Mouse (Mus musculus) gonadal fat pad, adult 2 months (tissue): Measurements from ENCODE around the gene Cldn1. TPM values are rescaled to one million over a fixed set of nuclear protein-coding genes. Genes with fewer than 3 reads are reported as not detected.

Experiments used
- DNase-seq: peaks from one replicate; pipeline ENCODE4 v3.0.0-alpha.2; 2012; ENCODE audit warnings: low read depth
- polyA plus RNA-seq: library from polyadenylated mRNA; depleted of rRNA; stranded (reverse); fragments of >200 nt; gene quantifications from 2 replicates; pipeline ENCODE4 v1.2.3, GENCODE M21; 2012; rRNA removed

The Cldn1 gene
- polyA plus RNA-seq = 23.0 and 25.5 TPM in 2 replicates

DNA sequence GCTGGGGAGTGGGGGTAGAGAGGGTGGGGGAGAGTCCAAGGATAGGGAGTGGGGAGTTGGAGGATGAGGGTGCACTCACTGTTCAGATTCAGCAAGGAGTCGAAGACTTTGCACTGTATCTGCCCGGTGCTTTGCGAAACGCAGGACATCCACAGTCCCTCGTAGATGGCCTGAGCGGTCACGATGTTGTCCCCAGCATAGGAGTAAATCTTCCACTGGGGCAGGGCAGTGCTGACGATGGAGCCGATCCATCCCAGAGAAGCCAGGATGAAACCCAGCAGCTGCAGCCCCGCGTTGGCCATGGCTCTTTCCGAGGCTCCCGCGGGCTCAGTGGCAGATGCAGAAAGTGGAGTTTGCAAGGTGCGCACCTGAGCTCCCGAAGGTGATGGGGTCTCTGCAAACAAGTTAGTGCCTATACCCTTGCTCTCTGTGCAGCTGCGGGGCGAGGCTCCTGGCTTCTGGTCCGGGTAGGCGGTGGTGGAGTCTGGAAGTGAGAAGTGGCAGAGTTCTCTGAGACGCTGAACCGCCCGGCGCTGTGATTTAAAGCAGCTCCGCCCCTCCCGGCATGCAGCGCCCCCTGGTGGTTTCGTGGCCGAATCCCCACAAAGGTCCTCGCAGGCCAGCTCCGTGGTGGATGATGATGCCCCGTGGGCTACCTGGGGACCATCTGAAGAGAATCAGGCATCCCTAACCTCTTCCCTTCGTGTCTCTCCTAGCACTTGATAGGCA lies at the start of gene Cldn1:
Cldn1 (minus strand) TSS at position 517 of the 729 bp plus-strand sequence.
- no peak for DNase-seq

DNA sequence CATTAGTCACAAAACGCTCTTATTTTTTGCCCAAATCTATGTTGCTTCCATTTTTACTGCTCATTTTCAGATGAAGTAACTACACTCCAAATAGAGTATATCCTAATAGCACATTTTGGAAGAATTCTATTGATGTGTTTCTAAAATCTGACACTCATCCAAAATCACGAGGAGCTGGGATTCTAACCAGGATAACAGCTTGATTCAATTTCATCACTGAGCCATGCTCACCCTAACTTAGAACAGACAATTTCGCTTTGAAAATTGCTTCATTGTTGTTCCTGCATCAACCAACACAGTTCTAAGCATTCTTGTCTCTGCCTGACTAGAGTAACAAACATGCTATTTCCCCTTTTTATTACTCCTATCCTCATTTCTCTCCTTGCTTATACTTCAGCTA lies 47.0 kb upstream of the Cldn1 start:
- DNase-seq = no peak

GRCm38 (mm10) chr16:26404070-26404469 lies 32.4 kb upstream of the Cldn1 start:
- DNase-seq = no peak

- DNase-seq = no peak
These were observed 29.3 kb upstream of the Cldn1 start for GRCm38 (mm10) chr16:26400971-26401370.

DNA sequence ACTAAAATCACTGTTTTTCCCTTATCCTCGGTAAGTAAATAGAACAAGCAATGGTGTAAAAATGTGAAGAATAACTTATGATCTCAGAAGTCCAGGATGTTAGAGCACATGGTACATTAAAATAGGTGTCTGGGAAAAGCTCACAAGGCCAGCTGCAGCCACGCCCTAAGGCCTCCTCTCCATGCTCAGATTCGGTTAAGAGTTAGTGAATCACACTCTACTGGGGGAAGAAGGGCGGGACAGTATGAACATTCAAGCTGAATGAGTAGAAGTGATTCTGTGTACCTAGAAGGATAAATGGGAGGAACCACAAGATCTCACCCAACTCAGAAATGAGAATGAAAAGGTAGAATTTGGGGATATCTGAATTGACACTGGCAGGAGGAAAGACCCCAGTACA lies 28.9 kb upstream of the Cldn1 start:
- DNase-seq = no peak

DNA sequence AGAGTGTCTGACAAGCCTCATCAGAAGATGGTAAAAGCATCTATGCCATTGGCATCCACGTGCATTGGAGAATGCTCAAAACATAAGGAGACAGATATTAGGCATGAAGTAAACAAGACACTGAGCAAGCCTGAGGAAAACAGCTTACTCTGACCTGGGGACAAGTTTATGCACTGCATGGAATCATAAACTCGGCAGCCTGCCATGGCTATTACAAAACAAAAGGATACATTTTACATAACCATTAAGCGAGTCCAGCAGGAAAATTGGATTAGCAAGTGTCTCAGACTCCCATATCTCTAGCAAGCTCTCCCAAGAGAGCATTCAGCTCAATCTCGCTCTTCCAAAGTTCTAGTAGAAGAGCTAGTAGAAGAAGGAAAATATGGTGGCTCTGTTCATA lies 19.3 kb upstream of the Cldn1 start:
- no peak for DNase-seq

DNA sequence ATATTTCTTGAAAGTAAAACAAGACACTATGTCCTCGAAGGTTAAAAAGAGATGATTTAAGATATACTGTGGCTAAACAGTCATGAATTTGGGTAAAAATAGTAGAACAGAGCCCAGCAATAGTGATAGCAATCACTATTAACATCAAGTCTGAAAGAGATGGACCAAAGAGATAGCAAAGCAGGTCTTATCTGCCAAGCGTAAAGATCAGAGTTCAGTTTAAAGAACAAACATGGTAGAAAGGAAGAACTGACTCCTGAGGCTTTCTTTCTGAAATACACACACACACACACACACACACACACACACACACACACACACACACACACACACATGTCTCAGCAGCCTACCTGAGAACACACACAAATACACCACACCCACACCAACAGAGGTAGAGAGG lies 14.5 kb upstream of the Cldn1 start:
- DNase-seq = no peak

GRCm38 (mm10) chr16:26384112-26384649 lies 12.5 kb upstream of the Cldn1 start:
- no peak for DNase-seq

DNA sequence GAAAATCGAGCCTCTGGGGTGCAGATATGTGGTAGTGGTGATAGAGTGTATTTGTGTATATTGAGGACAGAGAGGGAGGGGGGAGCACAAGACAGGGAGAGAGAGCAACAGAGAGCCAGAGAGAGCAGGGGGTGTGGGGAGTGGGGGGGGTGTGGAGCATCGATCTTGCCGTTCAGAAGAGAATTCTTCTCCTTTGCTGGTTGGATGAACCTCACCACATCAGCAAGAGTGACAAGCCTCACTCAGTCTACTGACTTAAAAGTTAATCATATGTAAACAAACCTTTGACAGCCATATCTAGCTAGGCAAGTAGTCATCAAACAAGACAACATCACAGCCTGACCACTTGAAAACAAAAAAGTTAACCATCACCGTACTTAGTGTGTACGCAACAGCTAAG lies 5.5 kb upstream of the Cldn1 start:
- DNase-seq = no peak

GRCm38 (mm10) chr16:26370127-26370526 lies 1.5 kb downstream of the Cldn1 start:
- no peak for DNase-seq

- no peak for DNase-seq
These were observed 2.5 kb downstream of the Cldn1 start for GRCm38 (mm10) chr16:26369044-26369730.

GRCm38 (mm10) chr16:26368121-26368520 lies 3.5 kb downstream of the Cldn1 start:
- no peak for DNase-seq

DNA sequence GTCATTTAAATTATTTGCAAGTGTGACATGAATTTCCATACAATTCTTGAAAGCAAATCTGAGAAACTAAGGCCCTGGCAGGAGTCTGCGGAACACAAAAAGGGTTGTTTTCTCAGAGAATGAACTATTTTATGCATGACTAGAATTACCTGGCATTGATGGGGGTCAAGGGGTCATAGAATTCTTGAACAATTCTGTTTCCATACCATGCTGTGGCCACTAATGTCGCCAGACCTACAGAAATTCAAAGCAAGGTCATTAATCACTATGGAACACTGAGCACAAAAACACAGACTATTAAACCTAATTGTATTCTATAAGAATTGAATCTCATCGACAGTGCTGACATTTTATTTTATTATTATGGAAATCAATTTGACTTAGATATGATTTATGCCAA lies 10.9 kb downstream of the Cldn1 start:
- DNase-seq = no peak

DNA sequence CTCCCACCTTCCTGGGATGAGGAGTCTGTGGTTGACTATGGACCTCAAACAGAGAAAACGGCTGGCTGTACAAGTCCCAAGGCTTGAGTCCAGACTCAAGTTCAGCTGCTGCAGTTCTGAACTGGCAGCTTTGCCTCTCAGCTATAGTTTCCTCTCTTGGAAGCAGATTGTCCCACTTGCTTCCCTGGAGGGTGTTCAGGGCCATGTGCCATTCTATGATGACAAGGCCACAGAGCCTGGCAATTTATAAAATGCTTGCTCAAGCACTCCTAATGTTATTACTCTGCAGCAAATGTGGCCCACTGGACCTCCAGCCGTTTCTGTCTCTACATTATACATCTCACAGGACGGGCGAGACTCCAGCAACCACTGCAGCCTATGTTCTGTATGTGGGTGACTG lies 12.0 kb downstream of the Cldn1 start:
- DNase-seq = no peak

DNA sequence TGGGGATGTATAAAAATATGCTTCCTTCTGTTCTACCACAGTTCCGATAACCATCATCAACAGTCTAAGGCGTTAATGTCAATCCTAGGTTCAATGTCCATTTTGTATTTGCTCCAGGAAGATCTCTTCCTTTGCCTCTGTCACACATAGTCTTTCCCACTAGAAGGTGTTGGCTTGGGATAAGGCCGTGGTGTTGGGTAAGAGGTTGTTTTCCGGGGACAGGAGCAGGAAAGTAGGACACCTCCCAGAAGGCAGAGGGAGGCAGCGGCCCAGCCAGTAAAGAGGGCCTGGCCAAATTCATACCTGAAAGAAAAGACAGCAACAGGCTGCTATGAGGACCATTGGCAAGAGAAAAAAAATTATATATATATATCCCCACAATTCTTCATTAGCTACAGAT lies 12.7 kb downstream of the Cldn1 start:
- no peak for DNase-seq

DNA sequence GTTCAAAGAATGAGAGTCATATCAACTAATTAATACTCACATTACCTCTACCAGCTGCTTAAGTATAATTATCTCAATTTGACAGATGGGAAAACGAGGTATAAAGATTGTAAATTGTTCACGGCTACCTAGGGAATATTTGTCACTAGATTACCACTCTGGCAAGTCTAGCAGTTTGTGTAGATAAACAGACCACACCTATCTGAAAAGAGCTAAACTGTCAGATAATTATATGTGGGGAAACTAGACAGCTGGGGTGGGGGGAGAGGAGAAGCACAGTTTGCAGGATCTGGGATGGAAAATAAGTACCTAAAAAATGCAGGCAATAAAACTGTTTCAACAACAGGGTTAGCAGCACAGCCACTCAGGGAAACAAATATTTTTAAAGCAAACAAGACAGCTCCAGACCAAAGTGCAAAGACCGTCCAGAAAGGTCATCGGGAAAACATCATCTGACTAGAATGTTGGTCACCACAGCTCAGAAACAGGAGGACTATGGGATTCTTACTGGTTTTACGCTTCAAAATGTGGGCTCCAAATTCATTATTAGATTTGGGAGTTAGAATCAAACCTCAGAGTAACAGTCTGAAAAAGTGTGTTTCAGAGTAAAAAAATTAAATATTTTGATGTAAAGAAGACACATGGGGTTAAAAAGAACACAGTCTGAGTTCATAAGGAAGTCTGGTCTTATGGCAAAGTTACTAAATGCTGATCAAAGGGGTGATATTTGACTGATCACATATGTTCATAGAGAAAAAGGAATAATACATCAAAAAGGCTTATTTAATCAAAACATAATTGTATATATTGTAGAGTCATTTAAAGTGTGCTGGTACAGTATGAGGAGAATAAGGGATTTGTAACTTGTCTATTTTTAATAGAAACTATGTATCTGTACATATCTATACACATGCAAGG lies 13.5 kb downstream of the Cldn1 start:
- no peak for DNase-seq

DNA sequence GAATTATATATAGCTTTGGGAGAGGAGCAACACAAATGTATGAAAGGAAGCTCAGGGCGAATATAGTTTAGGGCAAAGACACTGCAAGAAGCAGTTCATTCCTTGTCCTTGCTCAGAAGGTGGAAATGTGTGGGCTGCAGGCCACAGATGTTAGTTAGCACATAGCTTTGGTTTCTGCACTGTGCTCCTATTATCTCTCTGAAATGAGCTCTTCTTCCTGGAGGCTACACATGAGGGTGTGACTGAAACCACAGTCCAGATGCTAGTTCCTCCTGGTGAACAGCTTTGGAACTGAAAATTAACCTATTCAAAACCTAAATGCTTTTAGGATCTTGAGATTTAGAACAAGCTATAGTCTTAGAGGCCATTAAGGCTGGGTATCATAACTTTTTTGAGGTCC lies 16.1 kb downstream of the Cldn1 start:
- DNase-seq = no peak

DNA sequence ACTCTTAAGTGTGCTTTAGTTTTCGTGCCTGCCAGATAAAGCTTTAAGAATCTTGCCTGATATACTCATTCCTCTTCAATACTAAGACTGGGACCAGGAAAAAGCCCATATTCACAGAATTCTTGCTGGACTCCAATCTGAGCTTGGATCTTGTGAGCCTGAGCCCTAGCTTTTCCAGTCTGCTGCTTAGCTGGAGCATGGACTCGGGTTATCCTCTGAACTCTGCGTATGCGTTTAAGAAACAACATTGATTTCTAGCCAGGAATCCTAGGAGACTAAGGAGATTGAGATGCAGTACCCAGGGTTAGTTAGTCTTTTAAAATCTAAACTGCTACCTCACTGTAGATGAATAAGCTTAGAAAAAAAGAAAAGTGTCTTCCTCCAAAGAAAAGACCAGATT lies 20.9 kb downstream of the Cldn1 start:
- DNase-seq = no peak

DNA sequence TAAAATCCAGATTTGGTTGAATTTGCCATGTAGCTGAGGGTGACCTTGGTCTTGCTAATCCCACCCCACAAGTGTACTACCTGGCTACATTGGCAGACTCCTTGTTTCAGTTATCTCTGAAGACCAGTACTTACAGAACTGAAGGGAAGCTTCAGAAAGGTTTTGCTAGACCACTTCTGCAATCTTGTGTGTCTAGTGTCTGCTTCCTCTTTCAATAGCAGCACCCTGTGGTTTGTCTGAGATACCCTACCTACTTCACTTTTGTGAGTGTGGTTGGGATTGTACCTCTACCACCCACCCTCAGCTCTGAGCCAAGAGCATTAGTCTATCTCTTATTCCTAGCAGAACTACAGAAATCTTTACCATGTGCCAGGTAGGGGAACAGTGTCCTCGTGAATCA lies 22.8 kb downstream of the Cldn1 start:
- no peak for DNase-seq

DNA sequence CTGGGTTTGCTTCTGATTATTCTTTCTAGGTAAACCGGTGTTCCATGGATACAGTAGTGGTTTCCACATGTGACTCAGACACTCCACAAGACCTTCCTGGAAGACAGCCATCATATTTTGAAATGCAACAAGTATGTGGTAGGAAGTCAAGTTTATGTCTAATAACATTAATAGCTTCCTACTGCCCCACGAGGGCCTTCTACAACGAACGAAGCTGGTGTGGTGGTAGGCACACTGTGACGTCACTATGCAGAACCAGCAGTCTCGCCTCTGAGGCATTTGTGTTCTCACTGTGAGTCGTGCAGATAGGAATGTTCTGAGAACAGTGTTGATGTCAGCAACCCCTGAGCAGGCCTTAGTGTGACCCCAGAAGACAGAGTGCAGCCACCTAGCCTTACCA lies 55.4 kb downstream of the Cldn1 start:
- peak; percentile 28 for DNase-seq

GRCm38 (mm10) chr16:26314815-26315214 lies 56.8 kb downstream of the Cldn1 start:
- no peak for DNase-seq

DNA sequence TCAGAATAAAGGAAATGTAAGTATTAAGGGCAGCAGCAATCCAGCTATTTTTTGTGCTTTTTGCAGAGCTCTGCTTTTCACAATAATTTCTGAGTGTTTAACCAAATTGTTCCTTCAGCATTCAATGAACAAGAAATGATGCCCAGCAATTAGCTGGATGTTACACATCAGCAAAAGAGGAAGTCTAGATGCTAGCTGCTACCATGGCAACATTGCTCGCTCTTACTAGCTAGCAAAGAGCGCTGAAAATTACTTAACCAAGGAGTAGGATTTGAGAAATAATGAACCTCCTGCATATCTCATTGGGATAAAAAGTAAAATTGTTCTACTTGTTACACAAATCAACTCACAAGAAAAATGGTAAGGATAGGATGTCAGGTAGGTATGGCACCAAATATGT lies 62.2 kb downstream of the Cldn1 start:
- no peak for DNase-seq
